Mouse (Mus musculus) forebrain, embryonic 11.5 days (tissue): Measurements from ENCODE around the gene Padi1. TPM values are rescaled to one million over a fixed set of nuclear protein-coding genes. Genes with fewer than 3 reads are reported as not detected.

ENCODE experiments used
- ATAC-seq: fragments of 200-750 bp; cut with Nextera tagmentation; replicated peaks from 2 replicates; pipeline ENCODE4 v1.8.0; 2017; ENCODE audit warnings: moderate TSS enrichment; ENCODE audit not compliant: low FRiP score
- DNase-seq: peaks from one replicate; pipeline ENCODE4 v3.0.0-alpha.2; 2017; ENCODE audit warnings: low spot score
- H3K27ac ChIP-seq: fragments of 300-500 bp; sonication (generic); 2 replicates; pipeline ENCODE4 v1.5.1; 2014; ENCODE audit warnings: low read depth, low read length
- H3K27me3 ChIP-seq: fragments of 300-500 bp; sonication (generic); 2 replicates; pipeline ENCODE4 v1.6.1; 2014; ENCODE audit warnings: mild to moderate bottlenecking, low read length, mixed read lengths; ENCODE audit not compliant: control insufficient read depth, insufficient read depth
- H3K36me3 ChIP-seq: fragments of 300-500 bp; sonication (generic); 2 replicates; pipeline ENCODE4 v1.6.1; 2014; ENCODE audit warnings: mild to moderate bottlenecking, low read length, moderate library complexity, mixed read lengths; ENCODE audit not compliant: control insufficient read depth, insufficient read depth
- H3K4me1 ChIP-seq: fragments of 300-500 bp; sonication (generic); replicated peaks from 2 replicates; pipeline ENCODE4 v1.6.1; 2014; ENCODE audit warnings: low read length, mixed read lengths; ENCODE audit not compliant: control insufficient read depth, insufficient read depth
- H3K4me2 ChIP-seq: fragments of 300-500 bp; sonication (generic); 2 replicates; pipeline ENCODE4 v1.6.1; 2014; ENCODE audit warnings: low read depth, mild to moderate bottlenecking, low read length, moderate library complexity, mixed read lengths; ENCODE audit not compliant: severe bottlenecking
- H3K4me3 ChIP-seq: fragments of 300-500 bp; sonication (generic); 2 replicates; pipeline ENCODE4 v1.5.1; 2014; ENCODE audit warnings: low read depth, low read length
- H3K9ac ChIP-seq: fragments of 300-500 bp; sonication (generic); 2 replicates; pipeline ENCODE4 v1.6.1; 2014; ENCODE audit warnings: low read length
- H3K9me3 ChIP-seq: fragments of 300-500 bp; sonication (generic); 2 replicates; pipeline ENCODE4 v1.6.1; 2016; ENCODE audit warnings: low read length, mixed read lengths; ENCODE audit not compliant: control insufficient read depth
- WGBS: fragments of 180-500 bp; shearing (Covaris S2); extraction: QIAGEN DNeasy Blood & Tissue Kit; methylation state at CpG from one replicate; pipeline ENCODE4 v1.1.7; 2014; 5-methylcytosine and 5-hydroxymethylcytosine counted together
- polyA plus RNA-seq: library from polyadenylated mRNA; unstranded; fragments of >200 nt; fragmentation: Nextera tagmentation; extraction: Ambion mirVana; gene quantifications from 2 replicates; pipeline ENCODE4 v1.2.1, GENCODE M21; 2014

The Padi1 gene
- polyA plus RNA-seq, 1 experiment from 2014 or later: not detected

DNA sequence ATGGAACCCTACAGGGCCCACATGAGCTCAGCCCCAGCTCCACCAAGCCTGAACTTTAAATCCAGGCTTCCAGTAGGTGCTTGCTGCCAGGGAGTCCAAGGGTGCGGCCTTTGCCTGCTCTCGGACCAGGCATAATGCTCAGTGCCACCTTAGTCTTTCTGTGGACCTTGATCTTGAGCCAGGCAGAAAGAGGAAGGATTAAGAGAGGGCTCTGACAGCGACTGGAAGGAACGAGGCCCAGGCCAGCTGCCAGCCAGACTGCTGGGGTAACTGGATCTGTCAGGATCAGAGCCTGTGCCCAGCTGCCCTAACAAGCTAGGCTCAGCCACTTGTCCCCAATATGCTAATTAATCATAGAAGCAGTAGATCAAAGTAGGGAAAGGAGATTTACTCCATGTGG lies 34.2 kb upstream of the Padi1 start:
- Histone ChIP-seq H3K9ac (no peak overlapping the region), H3K4me3 (no peak overlapping the region), H3K27ac (no peak overlapping the region), H3K27me3 (no peaks in the 10 kb centered on the region), H3K4me1 (no peaks in the 10 kb centered on the region), H3K36me3 (no peaks in the 10 kb centered on the region), H3K4me2 (no peak overlapping the region), H3K9me3 (no peaks in the 10 kb centered on the region)
- 76% methylated on average over 4 of the region's 4 CpGs for WGBS
- ATAC-seq: no peak
- DNase-seq: peak; percentile 35

DNA sequence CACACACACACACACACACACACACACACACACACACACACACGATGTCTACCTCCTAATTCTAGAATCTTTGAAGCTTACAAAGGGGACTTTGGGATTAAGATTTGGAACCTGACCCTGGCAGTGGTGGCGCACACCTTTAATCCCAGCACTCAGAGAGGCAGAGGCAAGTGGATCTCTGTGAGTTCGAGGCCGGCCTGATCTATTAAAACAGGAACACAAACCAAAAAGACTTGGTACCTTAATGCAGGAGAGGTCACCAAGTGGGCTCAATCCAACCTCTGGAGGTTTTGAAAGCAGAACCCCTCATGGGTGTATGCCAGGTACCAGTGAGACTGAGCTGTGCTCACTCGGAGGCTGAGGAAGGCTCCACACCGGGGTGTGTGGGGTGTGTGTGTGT lies 33.5 kb upstream of the Padi1 start:
- no peaks in the 10 kb centered on the region for H3K36me3 ChIP-seq
- DNase-seq (peak; percentile 27), ATAC-seq (no peak)
- no peaks in the 10 kb centered on the region for H3K27me3 ChIP-seq
- no peak overlapping the region for H3K4me3 ChIP-seq
- no peak overlapping the region for H3K4me2 ChIP-seq
- no peak overlapping the region for H3K9ac ChIP-seq
- 91% methylated on average over 6 of the region's 6 CpGs for WGBS
- H3K4me1 ChIP-seq: no peaks in the 10 kb centered on the region
- H3K9me3 ChIP-seq: no peaks in the 10 kb centered on the region
- no peak overlapping the region for H3K27ac ChIP-seq

DNA sequence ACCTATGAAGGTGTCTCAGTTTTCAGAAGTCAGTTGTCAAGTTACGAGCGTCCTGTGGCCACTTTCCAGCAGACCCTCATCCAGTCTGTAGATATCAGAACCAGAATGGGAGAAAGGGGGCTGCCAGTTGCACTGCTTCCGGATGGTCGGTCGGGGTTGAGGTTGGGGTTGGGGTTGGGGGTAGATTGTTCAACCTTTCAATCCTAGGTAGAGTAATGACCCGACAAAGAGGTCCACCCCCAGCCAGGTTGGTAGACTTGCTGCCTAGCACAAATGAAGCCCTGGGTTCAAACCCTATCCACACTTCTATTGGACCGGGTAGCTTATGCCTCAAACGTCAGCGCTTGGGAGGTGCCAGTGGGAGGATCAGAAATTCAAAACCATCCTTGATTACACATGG lies 33.1 kb upstream of the Padi1 start:
- DNase-seq: peak; percentile 19
- H3K9me3 ChIP-seq: no peaks in the 10 kb centered on the region
- no peaks in the 10 kb centered on the region for H3K36me3 ChIP-seq
- no peak overlapping the region for H3K4me2 ChIP-seq
- H3K9ac ChIP-seq: no peak overlapping the region
- ATAC-seq: no peak
- 93% methylated on average over 9 of the region's 9 CpGs for WGBS
- H3K4me1 ChIP-seq: no peaks in the 10 kb centered on the region
- no peak overlapping the region for H3K4me3 ChIP-seq
- no peaks in the 10 kb centered on the region for H3K27me3 ChIP-seq
- no peak overlapping the region for H3K27ac ChIP-seq

DNA sequence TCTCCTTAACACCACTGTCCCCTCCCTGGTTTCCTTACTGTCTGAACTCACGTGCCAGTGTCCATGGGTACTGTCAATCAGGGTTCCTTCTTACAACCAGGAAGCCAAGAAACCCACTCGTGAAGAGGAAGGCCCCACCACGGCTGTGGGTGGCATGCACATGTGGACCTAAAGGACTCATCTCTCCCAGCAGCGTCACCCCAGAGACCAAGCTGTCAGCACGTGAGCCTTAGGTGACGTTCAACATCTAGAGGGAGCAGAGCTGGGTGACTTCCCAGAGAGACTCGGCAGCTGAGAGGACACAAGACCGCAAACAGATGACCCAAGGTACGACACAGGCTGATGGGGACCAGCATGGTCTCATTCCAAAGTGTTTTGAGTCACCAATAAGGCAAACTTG lies 31.9 kb upstream of the Padi1 start:
- WGBS: 84% methylated on average over 9 of the region's 9 CpGs
- DNase-seq (peak; percentile 29), ATAC-seq (no peak)
- Histone ChIP-seq H3K4me2 (no peak overlapping the region), H3K27me3 (no peaks in the 10 kb centered on the region), H3K36me3 (no peaks in the 10 kb centered on the region), H3K9ac (no peak overlapping the region), H3K4me1 (no peaks in the 10 kb centered on the region), H3K9me3 (no peaks in the 10 kb centered on the region), H3K4me3 (no peak overlapping the region), H3K27ac (no peak overlapping the region)

DNA sequence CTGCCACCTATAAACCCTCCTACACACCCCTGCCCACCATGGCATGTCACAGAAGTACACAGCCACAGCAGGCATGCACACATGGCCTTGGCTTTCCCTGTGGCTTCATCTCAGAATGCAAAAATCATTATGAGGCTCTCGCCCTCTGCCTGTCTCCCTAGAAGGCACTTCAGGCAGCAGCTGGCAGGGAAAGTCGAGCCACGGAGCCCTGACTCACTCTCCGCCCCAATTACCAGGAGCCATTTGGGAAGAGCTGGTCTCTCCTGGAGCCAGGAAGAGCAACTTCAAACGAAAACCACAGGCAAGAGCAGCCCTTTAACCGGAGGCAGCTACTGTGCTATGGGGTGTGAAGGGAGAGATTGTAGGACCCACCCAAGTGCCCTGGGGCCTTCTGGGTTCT lies 31.1 kb upstream of the Padi1 start:
- Histone ChIP-seq H3K4me2 (no peak overlapping the region), H3K9me3 (no peaks in the 10 kb centered on the region), H3K4me3 (no peak overlapping the region), H3K4me1 (no peaks in the 10 kb centered on the region), H3K9ac (no peak overlapping the region), H3K27me3 (no peaks in the 10 kb centered on the region), H3K36me3 (no peaks in the 10 kb centered on the region), H3K27ac (no peak overlapping the region)
- WGBS: 72% methylated on average over 6 of the region's 6 CpGs
- DNase-seq (peak; percentile 41), ATAC-seq (no peak)

DNA sequence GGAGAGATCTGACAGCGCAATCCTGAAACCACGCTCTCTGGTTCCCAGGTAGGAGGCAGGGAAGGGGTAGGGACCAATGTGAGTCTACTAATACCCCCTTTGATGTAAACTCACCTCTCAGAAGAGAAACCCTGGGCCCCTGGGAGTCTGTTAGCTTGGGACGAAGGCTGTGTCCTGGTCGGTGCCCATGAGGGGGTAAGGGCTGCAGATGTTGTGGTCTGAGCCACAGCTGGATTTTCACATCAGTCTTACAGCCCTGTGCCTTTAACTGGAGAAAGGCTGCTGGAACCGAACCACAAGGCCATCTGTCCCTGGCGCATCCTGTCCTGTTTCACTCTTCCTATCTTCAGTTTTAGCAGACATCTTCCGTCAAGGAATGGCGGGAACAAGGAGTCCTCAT lies 30.6 kb upstream of the Padi1 start:
- Histone ChIP-seq H3K9me3 (no peaks in the 10 kb centered on the region), H3K4me2 (no peak overlapping the region), H3K9ac (no peak overlapping the region), H3K4me1 (no peaks in the 10 kb centered on the region), H3K27ac (no peak overlapping the region), H3K27me3 (no peaks in the 10 kb centered on the region), H3K36me3 (no peaks in the 10 kb centered on the region), H3K4me3 (no peak overlapping the region)
- ATAC-seq (no peak), DNase-seq (peak; percentile 37)
- WGBS: 91% methylated on average over 8 of the region's 8 CpGs

DNA sequence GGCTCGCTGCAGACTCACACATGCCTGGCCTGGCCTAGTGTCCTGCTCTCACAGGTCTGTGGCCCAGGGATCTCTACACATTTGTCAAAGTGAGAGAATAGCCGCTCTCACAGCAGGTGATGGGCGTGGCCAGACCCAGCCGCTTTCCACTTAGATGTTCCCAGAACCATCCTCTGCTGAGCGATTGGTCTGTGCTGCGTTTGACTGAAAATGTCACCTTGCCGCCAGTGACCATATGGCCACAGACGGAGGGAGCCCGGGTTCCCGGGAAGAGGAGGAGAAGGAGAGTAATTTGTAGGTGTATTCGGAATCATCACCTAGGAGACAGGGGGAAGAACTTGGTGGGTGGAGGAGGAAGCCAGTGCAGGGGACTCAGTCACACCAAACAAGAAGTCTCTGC lies 27.4 kb upstream of the Padi1 start:
- H3K4me1 ChIP-seq: 0 out of 2 replicates have a peak, but pooled peaks cover 3% of the 10 kb centered on the region
- H3K27ac ChIP-seq: no peak overlapping the region
- no peaks in the 10 kb centered on the region; the same call in 1 of the 2 replicates for H3K27me3 ChIP-seq
- 76% methylated on average over 11 of the region's 11 CpGs for WGBS
- H3K36me3 ChIP-seq: no peaks in the 10 kb centered on the region
- H3K9me3 ChIP-seq: no peaks in the 10 kb centered on the region
- DNase-seq: no peak
- H3K4me2 ChIP-seq: no peak overlapping the region
- no peak overlapping the region for H3K4me3 ChIP-seq
- no peak overlapping the region for H3K9ac ChIP-seq
- ATAC-seq: no peak

DNA sequence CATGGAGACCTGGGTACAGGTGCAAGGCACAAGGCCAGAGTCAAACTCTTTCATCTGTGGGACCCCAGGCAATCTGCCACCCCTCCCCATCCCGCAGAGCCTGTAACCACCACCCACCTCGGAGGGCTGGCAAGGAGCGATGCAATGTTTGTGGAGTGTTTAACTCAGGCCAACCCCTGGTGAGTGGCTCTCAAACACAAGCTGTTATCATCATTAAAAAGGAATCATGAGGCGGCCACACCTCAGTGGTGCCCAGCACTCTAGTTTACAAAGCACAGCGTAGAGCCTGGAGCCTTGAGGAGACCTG lies 27.1 kb upstream of the Padi1 start:
- DNase-seq: peak; percentile 43
- no peak for ATAC-seq
- H3K27ac ChIP-seq: no peak overlapping the region
- H3K4me2 ChIP-seq: no peak overlapping the region
- no peaks in the 10 kb centered on the region for H3K36me3 ChIP-seq
- no peaks in the 10 kb centered on the region for H3K9me3 ChIP-seq
- H3K9ac ChIP-seq: no peak overlapping the region
- no peak overlapping the region for H3K4me3 ChIP-seq
- H3K4me1 ChIP-seq: 0 out of 2 replicates have a peak, but pooled peaks cover 3% of the 10 kb centered on the region
- H3K27me3 ChIP-seq: no peaks in the 10 kb centered on the region; the same call in 1 of the 2 replicates
- 88% methylated on average over 5 of the region's 5 CpGs for WGBS

DNA sequence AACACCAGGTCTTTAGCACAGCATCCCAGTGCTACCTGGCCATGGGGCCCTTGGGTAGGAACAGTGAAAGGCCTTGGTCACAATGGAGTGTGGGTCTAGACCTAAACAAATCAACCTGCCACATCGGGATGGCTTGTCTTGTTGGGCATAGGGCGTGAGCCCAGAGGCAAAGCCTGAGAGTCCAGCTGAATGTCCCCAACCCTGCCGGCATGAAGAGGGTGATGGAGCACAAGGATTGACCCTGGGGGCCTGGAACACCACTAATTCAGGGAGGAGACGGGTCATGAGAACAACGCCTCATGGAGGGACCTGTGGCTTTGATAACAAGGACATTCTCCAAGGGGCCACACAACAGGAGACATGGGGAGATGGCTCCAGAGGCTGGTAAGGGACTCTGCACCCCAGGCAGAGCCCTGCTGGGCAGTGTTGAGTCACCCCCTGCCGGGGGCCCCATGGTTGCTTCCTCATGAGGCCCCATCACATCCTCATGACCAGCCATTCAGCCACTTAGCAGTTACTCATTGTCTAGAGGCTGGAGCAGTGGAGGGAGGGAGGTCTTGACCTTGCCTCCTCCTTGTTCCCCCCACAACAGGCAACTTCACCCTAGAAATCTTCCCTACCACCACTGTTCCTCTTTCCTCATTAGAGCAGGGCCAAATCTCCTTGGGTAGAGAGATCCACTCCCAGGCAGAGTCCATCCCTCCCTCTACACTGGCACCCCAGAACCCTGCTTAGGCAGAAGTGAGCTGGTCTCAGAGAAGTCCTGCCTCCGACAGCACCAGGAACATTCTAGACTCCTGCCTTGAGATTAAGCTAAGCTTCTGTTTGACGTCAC lies 26.5 kb upstream of the Padi1 start:
- Histone ChIP-seq H3K9me3 (no peaks in the 10 kb centered on the region), H3K36me3 (no peaks in the 10 kb centered on the region), H3K27me3 (no peaks in the 10 kb centered on the region; the same call in 1 of the 2 replicates), H3K27ac (no peak overlapping the region), H3K9ac (no peak overlapping the region), H3K4me3 (no peak overlapping the region), H3K4me2 (no peak overlapping the region), H3K4me1 (0 out of 2 replicates have a peak, but pooled peaks cover 3% of the 10 kb centered on the region)
- 88% methylated on average over 8 of the region's 8 CpGs for WGBS
- ATAC-seq (no peak), DNase-seq (peak; percentile 46)
